Mouse (Mus musculus) myocyte (in vitro differentiated cells): Measurements from ENCODE around the gene Abhd6. TPM values are rescaled to one million over a fixed set of nuclear protein-coding genes. Genes with fewer than 3 reads are reported as not detected.
"Not testable (repeated sequence)": the region's sequence is repeated elsewhere in the genome, so short reads cannot be mapped to it uniquely, and the experiment has no call there.

Source experiments
- H3K27me3 ChIP-seq: one replicate; pipeline ENCODE4 v1.6.1; 2011; ENCODE audit not compliant: control insufficient read depth, insufficient read depth, insufficient read length
- H3K36me3 ChIP-seq: one replicate; pipeline ENCODE4 v1.6.1; 2011; ENCODE audit not compliant: control insufficient read depth, insufficient read depth
- H3K4me2 ChIP-seq: one replicate; pipeline ENCODE4 v1.6.1; 2011; ENCODE audit warnings: low read depth, control low read depth
- H3K4me3 ChIP-seq: one replicate; pipeline ENCODE4 v1.5.1; 2011; ENCODE audit warnings: mild to moderate bottlenecking, control low read depth, moderate library complexity
- H3K79me2 ChIP-seq: one replicate; pipeline ENCODE4 v1.6.1; 2011; ENCODE audit not compliant: control insufficient read depth, insufficient read depth
- H3ac ChIP-seq: one replicate; pipeline ENCODE4 v1.6.1; 2011; ENCODE audit not compliant: control insufficient read depth, insufficient read length
- CEBPB ChIP-seq: IDR thresholded peaks from 2 replicates; pipeline ENCODE4 v1.6.1; 2011; ENCODE audit warnings: mild to moderate bottlenecking, moderate library complexity; ENCODE audit not compliant: poor library complexity, insufficient read depth, severe bottlenecking
- E2F4 ChIP-seq: IDR thresholded peaks from one replicate; pipeline ENCODE4 v1.6.1; 2011; ENCODE audit warnings: mild to moderate bottlenecking, control low read depth, moderate library complexity; ENCODE audit not compliant: insufficient read depth
- MAX ChIP-seq: IDR thresholded peaks from one replicate; pipeline ENCODE4 v1.6.1; 2011; ENCODE audit warnings: low read depth, mild to moderate bottlenecking, control low read depth
- MYOD1 ChIP-seq, 3 experiments: IDR thresholded peaks; one replicate each; pipeline ENCODE4 v1.6.1; 2011; ENCODE audit warnings: control low read depth in 2 of 3, low read depth in 2 of 3, mild to moderate bottlenecking in 2 of 3, moderate library complexity in 1 of 3; ENCODE audit not compliant: insufficient read length in 2 of 3, control insufficient read depth in 1 of 3
- MYOG ChIP-seq, 3 experiments: IDR thresholded peaks; one replicate each; pipeline ENCODE4 v1.6.1; 2011; ENCODE audit warnings: control low read depth in 2 of 3, low read depth in 2 of 3, mild to moderate bottlenecking in 2 of 3; ENCODE audit not compliant: insufficient read length in 2 of 3, control insufficient read depth in 1 of 3, insufficient read depth in 1 of 3
- POLR2A ChIP-seq: IDR thresholded peaks from one replicate; pipeline ENCODE4 v1.6.1; 2011; ENCODE audit warnings: low read depth, mild to moderate bottlenecking, control low read depth, moderate library complexity; ENCODE audit not compliant: insufficient read length
- POLR2AphosphoS2 ChIP-seq: IDR thresholded peaks from one replicate; pipeline ENCODE4 v1.6.1; 2011; ENCODE audit warnings: low read depth, control low read depth; ENCODE audit not compliant: insufficient read length
- REST ChIP-seq: IDR thresholded peaks from one replicate; pipeline ENCODE4 v1.6.1; 2011; ENCODE audit warnings: mild to moderate bottlenecking, control low read depth, moderate library complexity; ENCODE audit not compliant: insufficient read depth, insufficient read length
- SRF ChIP-seq: IDR thresholded peaks from one replicate; pipeline ENCODE4 v1.6.1; 2011; ENCODE audit warnings: low read depth; ENCODE audit not compliant: control insufficient read depth, insufficient read length
- TCF12 ChIP-seq: IDR thresholded peaks from one replicate; pipeline ENCODE4 v1.6.1; 2011; ENCODE audit warnings: mild to moderate bottlenecking, control low read depth; ENCODE audit not compliant: poor library complexity, insufficient read depth, severe bottlenecking
- TCF3 ChIP-seq: IDR thresholded peaks from one replicate; pipeline ENCODE4 v1.6.1; 2011; ENCODE audit warnings: low read depth, control low read depth; ENCODE audit not compliant: insufficient read length
- USF1 ChIP-seq: IDR thresholded peaks from one replicate; pipeline ENCODE4 v1.6.1; 2011; ENCODE audit warnings: low read depth, mild to moderate bottlenecking, control low read depth, moderate library complexity
- polyA plus RNA-seq: library from polyadenylated mRNA; unstranded; fragments of >200 nt; fragmentation: generic; extraction: Trizol; gene quantifications from one replicate; pipeline ENCODE4 v1.2.1, GENCODE M21; 2012; ENCODE audit warnings: missing spikeins

Abhd6 gene
- polyA plus RNA-seq, 1 experiment = 10.5 TPM

GRCm38 (mm10) chr14:8000831-8001685 lies 1.6 kb upstream of the Abhd6 start:
- Histone ChIP-seq H3K4me3 (no peak overlapping the region), H3K36me3 (no peaks in the 10 kb centered on the region), H3K79me2 (no peaks in the 10 kb centered on the region), H3K4me2 (peak overlapping the region; percentile 35), H3K27me3 (no peaks in the 10 kb centered on the region), H3ac (no peak overlapping the region)
- TF ChIP-seq MYOG (IDR thresholded peaks at IDR 0.05; ENCODE audit: control insufficient read depth in 1 of 3, insufficient read depth in 1 of 3, insufficient read length in 2 of 3, low read depth in 2 of 3) = peak; percentile 2 to 79 (median 51)
- TF ChIP-seq E2F4 = no peak
- TF ChIP-seq MYOD1 (IDR thresholded peaks at IDR 0.05; ENCODE audit: control insufficient read depth in 1 of 3, insufficient read length in 2 of 3, low read depth in 2 of 3) = peak in 2 of 3 experiments; percentile 54 to 90

GRCm38 (mm10) chr14:8003093-8003670 lies 480 bp downstream of the Abhd6 start:
- TF ChIP-seq POLR2A = no peak
- no peak for TF ChIP-seq TCF3
- TF ChIP-seq SRF = no peak
- Histone ChIP-seq H3K79me2 (no peaks in the 10 kb centered on the region), H3K4me3 (peak overlapping the region; percentile 48), H3K36me3 (no peaks in the 10 kb centered on the region), H3K4me2 (peak overlapping the region; percentile 88), H3K27me3 (no peaks in the 10 kb centered on the region), H3ac (peak overlapping the region; percentile 75)

DNA sequence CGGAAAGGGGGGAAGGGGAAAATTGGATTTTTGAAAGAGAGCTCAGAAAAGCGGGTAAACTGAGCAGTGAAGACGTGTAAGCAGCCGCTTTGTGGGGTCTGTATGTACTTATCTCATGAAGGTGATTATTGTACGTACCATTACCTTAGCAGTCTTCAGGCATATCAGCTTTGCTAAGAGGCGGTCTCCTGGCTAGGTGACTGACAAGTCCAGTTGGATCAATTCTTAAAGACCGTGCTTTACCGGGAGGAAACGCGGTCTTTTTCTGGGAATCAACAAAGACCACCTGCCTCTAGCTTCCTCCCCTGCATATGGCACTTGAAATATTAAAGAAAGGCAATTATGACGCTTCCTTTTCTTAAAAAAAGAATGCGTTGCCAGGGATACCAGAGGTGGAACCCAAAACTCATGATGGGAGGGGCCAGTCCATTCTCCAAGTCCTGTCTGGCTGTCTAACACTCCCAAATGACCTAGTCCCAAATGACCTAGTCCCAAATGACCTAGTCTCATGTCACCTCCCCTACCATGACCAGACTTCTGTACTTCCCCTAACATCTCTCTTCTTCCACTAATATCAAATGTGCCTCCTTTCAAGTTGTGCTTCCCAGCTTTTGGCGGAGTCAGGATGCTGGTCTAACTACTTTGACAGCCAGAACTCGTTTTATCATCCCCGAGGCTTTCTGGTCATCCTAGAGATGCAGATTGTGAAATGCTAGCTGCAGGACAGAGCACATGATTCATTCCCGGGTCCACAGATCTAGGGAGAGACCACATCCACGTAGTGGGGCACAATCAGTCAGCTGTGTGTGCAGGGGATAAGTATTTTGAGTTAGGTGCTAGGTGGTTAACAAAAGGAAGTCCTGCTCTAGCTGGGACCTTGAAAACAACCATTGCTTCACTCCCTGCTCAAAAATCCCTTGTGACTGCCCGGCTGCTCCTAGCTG lies 1.3 kb downstream of the Abhd6 start:
- no peaks in the 10 kb centered on the region for H3K36me3 ChIP-seq
- H3K27me3 ChIP-seq = no peaks in the 10 kb centered on the region
- H3K4me2 ChIP-seq = peak overlapping the region; percentile 88
- H3K79me2 ChIP-seq = no peaks in the 10 kb centered on the region
- H3K4me3 ChIP-seq = peak overlapping the region; percentile 48
- H3ac ChIP-seq = no peak overlapping the region
- no peak for TF ChIP-seq MYOG (IDR thresholded peaks at IDR 0.05; ENCODE audit: control insufficient read depth in 1 of 3, insufficient read depth in 1 of 3, insufficient read length in 2 of 3, low read depth in 2 of 3)
- no peak for TF ChIP-seq POLR2AphosphoS2
- TF ChIP-seq E2F4 = no peak
- TF ChIP-seq POLR2A = no peak

DNA sequence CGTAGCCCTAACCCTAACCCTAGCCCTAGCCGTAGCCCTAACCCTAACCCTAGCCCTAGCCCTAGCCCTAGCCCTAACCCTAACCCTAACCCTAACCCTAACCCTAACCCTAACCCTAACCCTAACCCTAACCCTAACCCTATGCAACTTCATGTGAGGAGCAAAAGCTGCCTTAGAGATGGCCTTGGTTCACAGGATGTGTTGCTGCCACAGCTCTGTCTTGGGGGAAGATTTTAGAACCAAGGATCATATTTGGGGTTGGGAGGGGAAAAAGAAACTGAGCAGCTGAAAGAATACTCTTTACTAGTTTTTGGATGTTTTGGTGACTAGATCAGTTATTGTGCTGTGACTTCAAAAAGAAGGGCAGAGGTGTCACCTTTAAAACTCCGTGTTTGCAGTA lies 3.4 kb downstream of the Abhd6 start:
- H3ac ChIP-seq, H3K27me3 ChIP-seq, H3K4me3 ChIP-seq, H3K79me2 ChIP-seq, H3K36me3 ChIP-seq, H3K4me2 ChIP-seq: not testable (repeated sequence)

DNA sequence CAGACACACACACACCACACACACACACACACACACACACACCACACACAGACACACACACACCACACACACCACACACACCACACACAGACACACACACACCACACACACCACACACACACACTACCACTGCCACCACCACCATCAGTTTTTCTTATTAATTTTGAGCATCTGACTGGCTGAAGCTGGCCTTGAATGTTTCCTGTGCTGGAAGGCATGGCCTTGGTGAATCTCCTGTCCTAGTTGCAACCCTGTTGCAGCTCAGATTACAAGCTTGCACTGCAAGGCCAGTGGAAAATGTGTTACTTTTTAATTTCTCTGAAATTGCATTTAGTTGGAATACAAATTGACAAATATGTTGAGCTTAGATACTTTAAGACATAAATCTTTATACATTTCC lies 4.4 kb downstream of the Abhd6 start:
- no peaks in the 10 kb centered on the region for H3K27me3 ChIP-seq
- no peaks in the 10 kb centered on the region for H3K36me3 ChIP-seq
- no peak overlapping the region for H3K4me3 ChIP-seq
- no peaks in the 10 kb centered on the region for H3K79me2 ChIP-seq
- H3K4me2 ChIP-seq = no peak overlapping the region
- TF ChIP-seq REST (no peak), MAX (no peak), MYOD1 (IDR thresholded peaks at IDR 0.05; ENCODE audit: control insufficient read depth in 1 of 3, insufficient read length in 2 of 3, low read depth in 2 of 3) (no peak), TCF12 (no peak), SRF (no peak), POLR2AphosphoS2 (no peak), MYOG (IDR thresholded peaks at IDR 0.05; ENCODE audit: control insufficient read depth in 1 of 3, insufficient read depth in 1 of 3, insufficient read length in 2 of 3, low read depth in 2 of 3) (no peak), TCF3 (no peak), USF1 (no peak), CEBPB (no peak), E2F4 (no peak), POLR2A (no peak)
- no peak overlapping the region for H3ac ChIP-seq
